Mouse (Mus musculus) embryo, embryonic 11.5 days (tissue): ENCODE measurements around the gene Pdpr.
"Not testable (repeated sequence)": the region's sequence is repeated elsewhere in the genome, so short reads cannot be mapped to it uniquely, and the experiment has no call there.

ENCODE experiments used
- DNase-seq: peaks from one replicate; pipeline ENCODE4 v3.0.0-alpha.2; 2012; ENCODE audit warnings: low read depth, low spot score

Pdpr gene

GRCm38 (mm10) chr8:111093865-111094718 lies at the start of gene Pdpr:
Gene Pdpr (plus strand): TSS chr8:111094630.
- peak; percentile 85 for DNase-seq

- DNase-seq = no peak
Measured at GRCm38 (mm10) chr8:111048694-111049093, 45.7 kb upstream of the Pdpr start.

- DNase-seq = no peak
Measured at GRCm38 (mm10) chr8:111049106-111049505, 45.3 kb upstream of the Pdpr start.

- DNase-seq = no peak
Measured at GRCm38 (mm10) chr8:111053827-111054518, 40.5 kb upstream of the Pdpr start.

- DNase-seq = no peak
Measured at GRCm38 (mm10) chr8:111055031-111055634, 39.3 kb upstream of the Pdpr start.

GRCm38 (mm10) chr8:111055661-111056060 lies 38.8 kb upstream of the Pdpr start:
- DNase-seq = no peak

GRCm38 (mm10) chr8:111056158-111056663 lies 38.2 kb upstream of the Pdpr start, which contains the start of gene Exosc6:
Gene Exosc6 (plus strand): TSS chr8:111056339.
- peak; percentile 94 for DNase-seq

- peak; percentile 27 for DNase-seq
Measured at GRCm38 (mm10) chr8:111056691-111057293, 37.6 kb upstream of the Pdpr start.

GRCm38 (mm10) chr8:111058946-111059572 lies 35.4 kb upstream of the Pdpr start:
- no peak for DNase-seq

- DNase-seq = peak; percentile 9
Measured at GRCm38 (mm10) chr8:111061688-111062071, 32.8 kb upstream of the Pdpr start.

- peak; percentile 87 for DNase-seq
Measured at GRCm38 (mm10) chr8:111062072-111062757, 32.2 kb upstream of the Pdpr start.

- no peak for DNase-seq
Measured at GRCm38 (mm10) chr8:111062893-111063292, 31.5 kb upstream of the Pdpr start.

GRCm38 (mm10) chr8:111066308-111066707 lies 28.1 kb upstream of the Pdpr start:
- DNase-seq = no peak

- no peak for DNase-seq
Measured at GRCm38 (mm10) chr8:111067439-111067838, 27.0 kb upstream of the Pdpr start.

GRCm38 (mm10) chr8:111068660-111069059 lies 25.8 kb upstream of the Pdpr start:
- not testable (repeated sequence) for DNase-seq

GRCm38 (mm10) chr8:111075926-111076325 lies 18.5 kb upstream of the Pdpr start:
- no peak for DNase-seq

GRCm38 (mm10) chr8:111079461-111079860 lies 15.0 kb upstream of the Pdpr start:
- DNase-seq = no peak

GRCm38 (mm10) chr8:111079861-111080271 lies 14.6 kb upstream of the Pdpr start:
- DNase-seq = no peak

- DNase-seq = no peak
Measured at GRCm38 (mm10) chr8:111081580-111082258, 12.7 kb upstream of the Pdpr start.

GRCm38 (mm10) chr8:111083936-111084335 lies 10.5 kb upstream of the Pdpr start:
- not testable (repeated sequence) for DNase-seq
